Mouse (Mus musculus) CH12.LX (cell line): ENCODE data around the gene Synpo2l. TPM values are rescaled to one million over a fixed set of nuclear protein-coding genes. Genes with fewer than 3 reads are reported as not detected.

Experiments used
- polyA plus RNA-seq: library from polyadenylated mRNA; unstranded; fragments of >175 nt; gene quantifications from 2 replicates; pipeline ENCODE4 v1.2.1, GENCODE M21; 2012; ENCODE audit warnings: low read depth; ENCODE audit not compliant: insufficient read length
- total RNA-seq, 2 experiments: library from RNA; depleted of rRNA; stranded (reverse); fragments of 300-350 nt in 1 of 2; fragments of >200 nt in 1 of 2; gene quantifications; 2 replicates each; pipeline ENCODE4 v1.2.3; 2012 to 2014

The Synpo2l gene
- total and polyA plus RNA-seq, 3 experiments, result 0.04 to 0.13 TPM; not detected in 1

Other genes with a start within 250 kb of the Synpo2l start
- 0.04 and 0.08 TPM in 2 replicates for gene Cfap70, start 216.1 kb downstream of the Synpo2l start, total RNA-seq (2012; rRNA removed)
- gene Cfap70, start 216.1 kb downstream of the Synpo2l start, total RNA-seq (2014; rRNA removed), result not detected in 2 replicates
- 0.07 and 0.36 TPM in 2 replicates for gene Cfap70, start 216.1 kb downstream of the Synpo2l start, polyA plus RNA-seq
- gene Anxa7, start 188.2 kb downstream of the Synpo2l start, total RNA-seq (2012; rRNA removed), result 60.2 and 63.3 TPM in 2 replicates
- gene Anxa7, start 188.2 kb downstream of the Synpo2l start, total RNA-seq (2014; rRNA removed), result 89.2 and 91.9 TPM in 2 replicates
- gene Anxa7, start 188.2 kb downstream of the Synpo2l start, polyA plus RNA-seq, result 83.8 and 99.3 TPM in 2 replicates
- gene Mss51, start 171.5 kb downstream of the Synpo2l start, total RNA-seq (2012; rRNA removed), result 0.59 and 0.63 TPM in 2 replicates
- gene Mss51, start 171.5 kb downstream of the Synpo2l start, total RNA-seq (2014; rRNA removed), result 0.45 and 0.47 TPM in 2 replicates
- gene Mss51, start 171.5 kb downstream of the Synpo2l start, polyA plus RNA-seq, result 1.1 and 1.5 TPM in 2 replicates
- gene Ppp3cb, start 121.8 kb downstream of the Synpo2l start, total RNA-seq (2012; rRNA removed), result 23.6 and 25.7 TPM in 2 replicates
- gene Ppp3cb, start 121.8 kb downstream of the Synpo2l start, total RNA-seq (2014; rRNA removed), result 50.6 and 55.3 TPM in 2 replicates
- gene Ppp3cb, start 121.8 kb downstream of the Synpo2l start, polyA plus RNA-seq, result 53.8 and 61.1 TPM in 2 replicates
- gene Usp54, start 27.3 kb downstream of the Synpo2l start, total RNA-seq (2012; rRNA removed), result 5.3 TPM in 2 replicates
- 4.5 and 5.4 TPM in 2 replicates for gene Usp54, start 27.3 kb downstream of the Synpo2l start, total RNA-seq (2014; rRNA removed)
- 9.1 and 11.7 TPM in 2 replicates for gene Usp54, start 27.3 kb downstream of the Synpo2l start, polyA plus RNA-seq
- gene Myoz1, start 11.8 kb downstream of the Synpo2l start, total RNA-seq (2012; rRNA removed), result 1.0 and 1.7 TPM in 2 replicates
- 1.6 and 2.4 TPM in 2 replicates for gene Myoz1, start 11.8 kb downstream of the Synpo2l start, total RNA-seq (2014; rRNA removed)
- gene Myoz1, start 11.8 kb downstream of the Synpo2l start, polyA plus RNA-seq, result 2.3 and 2.6 TPM in 2 replicates
- gene Sec24c, start 6.0 kb upstream of the Synpo2l start, total RNA-seq (2012; rRNA removed), result 95.9 and 103 TPM in 2 replicates
- 51.2 and 57.0 TPM in 2 replicates for gene Sec24c, start 6.0 kb upstream of the Synpo2l start, total RNA-seq (2014; rRNA removed)
- 107 and 122 TPM in 2 replicates for gene Sec24c, start 6.0 kb upstream of the Synpo2l start, polyA plus RNA-seq
- 2.6 and 2.9 TPM in 2 replicates for gene Fut11, start 26.6 kb upstream of the Synpo2l start, total RNA-seq (2012; rRNA removed)
- gene Fut11, start 26.6 kb upstream of the Synpo2l start, total RNA-seq (2014; rRNA removed), result 3.5 and 3.7 TPM in 2 replicates
- 3.8 and 4.0 TPM in 2 replicates for gene Fut11, start 26.6 kb upstream of the Synpo2l start, polyA plus RNA-seq
- gene Chchd1, start 34.7 kb upstream of the Synpo2l start, total RNA-seq (2012; rRNA removed), result 184 and 191 TPM in 2 replicates
- gene Chchd1, start 34.7 kb upstream of the Synpo2l start, total RNA-seq (2014; rRNA removed), result 391 and 402 TPM in 2 replicates
- gene Chchd1, start 34.7 kb upstream of the Synpo2l start, polyA plus RNA-seq, result 157 and 166 TPM in 2 replicates
- gene Zswim8, start 39.2 kb upstream of the Synpo2l start, total RNA-seq (2012; rRNA removed), result 22.6 and 22.8 TPM in 2 replicates
- gene Zswim8, start 39.2 kb upstream of the Synpo2l start, total RNA-seq (2014; rRNA removed), result 8.7 and 9.5 TPM in 2 replicates
- gene Zswim8, start 39.2 kb upstream of the Synpo2l start, polyA plus RNA-seq, result 33.9 and 39.6 TPM in 2 replicates
- gene Ndst2, start 66.2 kb upstream of the Synpo2l start, total RNA-seq (2012; rRNA removed), result 17.8 and 21.1 TPM in 2 replicates
- 9.9 and 11.4 TPM in 2 replicates for gene Ndst2, start 66.2 kb upstream of the Synpo2l start, total RNA-seq (2014; rRNA removed)
- 18.0 and 20.2 TPM in 2 replicates for gene Ndst2, start 66.2 kb upstream of the Synpo2l start, polyA plus RNA-seq
- gene Camk2g, start 125.7 kb upstream of the Synpo2l start, total RNA-seq (2012; rRNA removed), result 18.5 and 19.8 TPM in 2 replicates
- gene Camk2g, start 125.7 kb upstream of the Synpo2l start, total RNA-seq (2014; rRNA removed), result 15.7 and 17.1 TPM in 2 replicates
- gene Camk2g, start 125.7 kb upstream of the Synpo2l start, polyA plus RNA-seq, result 33.1 and 34.7 TPM in 2 replicates
- gene Plau, start 168.3 kb upstream of the Synpo2l start, total RNA-seq (2012; rRNA removed), result 2.4 and 3.2 TPM in 2 replicates
- 1.4 and 1.8 TPM in 2 replicates for gene Plau, start 168.3 kb upstream of the Synpo2l start, total RNA-seq (2014; rRNA removed)
- gene Plau, start 168.3 kb upstream of the Synpo2l start, polyA plus RNA-seq, result 2.8 TPM in 2 replicates